Mouse (Mus musculus): ENCODE data around the gene Slc9a5. TPM values are rescaled to one million over a fixed set of nuclear protein-coding genes. Genes with fewer than 3 reads are reported as not detected.

Gene Slc9a5
- 5.8 and 11.7 TPM in 2 replicates for total RNA-seq (2012; rRNA removed)

DNA sequence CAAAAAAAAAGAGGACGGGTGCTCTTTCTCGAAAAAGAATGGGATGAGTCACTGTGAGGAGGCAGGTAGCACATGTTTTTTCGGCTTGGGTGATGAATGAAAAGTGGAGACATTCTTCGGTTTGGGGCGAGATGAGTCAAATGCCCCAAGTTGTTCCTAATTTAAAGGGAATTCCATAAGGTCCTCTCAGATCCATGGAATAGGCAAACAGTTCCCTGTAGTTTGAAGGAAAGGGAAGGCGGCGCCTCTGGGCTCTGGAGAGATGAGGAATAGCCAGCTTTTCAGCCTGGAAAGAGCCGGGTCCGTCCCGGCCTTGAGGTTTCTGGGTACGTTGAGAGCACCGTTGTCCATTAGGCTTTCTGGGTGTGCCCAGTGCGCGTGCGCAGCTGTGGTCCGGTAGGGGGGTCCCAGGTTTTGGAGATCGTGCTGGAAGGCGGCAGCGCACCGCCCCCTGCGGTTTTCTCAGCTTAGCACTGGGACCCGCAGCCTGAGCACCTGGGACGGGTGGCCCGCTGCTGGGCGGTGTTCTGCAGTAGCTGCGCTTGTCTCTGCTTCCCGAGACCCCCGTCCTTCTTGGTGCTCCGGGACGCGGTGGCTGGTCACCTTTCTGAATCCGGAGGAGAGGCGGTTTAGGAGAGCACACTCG, at the start of gene Slc9a5:
Slc9a5 (plus strand) TSS at position 394 of the 646 bp plus-strand sequence.
- no peaks in the 10 kb centered on the region for H3K9me3 ChIP-seq (ENCODE audit: control insufficient read depth, insufficient read depth, low read depth, low read length)
- peak within 1 kb of the TSS; percentile 86 to 90 for H3K4me3 ChIP-seq (ENCODE audit: insufficient read depth in 1 of 2, low read depth in 1 of 2, low read length in 2 of 2, poor library complexity in 1 of 2, severe bottlenecking in 1 of 2)
- DNase-seq (ENCODE audit: low read depth, low spot score): no peak
- H3K36me3 ChIP-seq (ENCODE audit: control insufficient read depth, insufficient read depth, low read length, poor library complexity, severe bottlenecking): no peaks in the 10 kb centered on the region
- peak within 1 kb of the TSS; percentile 24; the same call in 1 of the 2 replicates for H3K27ac ChIP-seq (ENCODE audit: insufficient read depth, low read depth, low read length, poor library complexity, severe bottlenecking)
- no peak for TF ChIP-seq HCFC1 (IDR thresholded peaks at IDR 0.05; ENCODE audit: borderline replicate concordance, insufficient read depth, low read length)
- no peak for TF ChIP-seq CHD2 (IDR thresholded peaks at IDR 0.05; ENCODE audit: low read depth, low read length)
- TF ChIP-seq MAFK (IDR thresholded peaks at IDR 0.05; ENCODE audit: insufficient read depth, low read depth, low read length): no peak
- TF ChIP-seq ZC3H11A (IDR thresholded peaks at IDR 0.05; ENCODE audit: borderline replicate concordance, low read depth, low read length): no peak
- peaks cover 0 to 7% of the 10 kb centered on the region in 2 experiments; a peak in 3 of 4 replicates for H3K4me1 ChIP-seq (ENCODE audit: control insufficient read depth in 2 of 2, insufficient read depth in 2 of 2, low read length in 2 of 2, poor library complexity in 1 of 2)
- in situ Hi-C loops (cut with MboI; ENCODE audit: low sequenced_read_pairs in 2 of 2, unreplicated experiment in 2 of 2): no loop called here
- peak within 1 kb of the TSS; percentile 79 for H3K9ac ChIP-seq (ENCODE audit: insufficient read depth, low read depth, low read length, poor library complexity, severe bottlenecking)

DNA sequence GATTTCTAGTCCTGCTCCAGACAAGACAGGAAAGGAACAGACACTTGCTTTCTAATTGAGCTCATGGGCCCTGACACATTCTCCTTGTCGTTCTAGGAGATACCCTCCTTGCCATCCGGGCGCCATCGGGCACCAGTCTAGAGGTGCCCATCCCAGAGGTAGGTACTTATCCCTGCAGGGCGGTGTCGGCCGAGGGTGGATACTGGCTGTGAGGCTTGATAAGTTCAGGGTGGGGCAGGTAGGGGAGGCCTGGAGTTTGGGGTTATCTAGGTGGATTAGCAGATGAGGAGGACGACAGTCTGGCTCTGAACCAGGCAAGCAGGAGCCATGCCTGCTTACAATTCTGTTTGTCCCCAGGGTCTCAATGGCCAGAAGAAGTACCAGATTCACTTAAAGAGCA, 48.7 kb upstream of the Slc9a5 start:
- Histone ChIP-seq H3K9ac (ENCODE audit: insufficient read depth, low read depth, low read length, poor library complexity, severe bottlenecking) (no peak overlapping the region), H3K36me3 (ENCODE audit: control insufficient read depth, insufficient read depth, low read length, poor library complexity, severe bottlenecking) (peaks cover 48% of the 10 kb centered on the region), H3K4me3 (ENCODE audit: insufficient read depth in 1 of 2, low read depth in 1 of 2, low read length in 2 of 2, poor library complexity in 1 of 2, severe bottlenecking in 1 of 2) (no peak overlapping the region), H3K9me3 (ENCODE audit: control insufficient read depth, insufficient read depth, low read depth, low read length) (no peaks in the 10 kb centered on the region), H3K4me1 (ENCODE audit: control insufficient read depth in 2 of 2, insufficient read depth in 2 of 2, low read length in 2 of 2, poor library complexity in 1 of 2) (peaks cover 2 to 28% of the 10 kb centered on the region in 2 experiments; a peak in 2 of 4 replicates), H3K27ac (ENCODE audit: insufficient read depth, low read depth, low read length, poor library complexity, severe bottlenecking) (no peak overlapping the region)
- no peak for DNase-seq (ENCODE audit: low read depth, low spot score)
- in situ Hi-C loops (cut with MboI; ENCODE audit: low sequenced_read_pairs in 2 of 2, unreplicated experiment in 2 of 2): no loop called here
- TF ChIP-seq HCFC1 (IDR thresholded peaks at IDR 0.05; ENCODE audit: borderline replicate concordance, insufficient read depth, low read length): no peak
- TF ChIP-seq ZNF384 (IDR thresholded peaks at IDR 0.05; ENCODE audit: low read depth, low read length): no peak
- no peak for TF ChIP-seq MAFK (IDR thresholded peaks at IDR 0.05; ENCODE audit: insufficient read depth, low read depth, low read length)
- no peak for TF ChIP-seq ZC3H11A (IDR thresholded peaks at IDR 0.05; ENCODE audit: borderline replicate concordance, low read depth, low read length)
- TF ChIP-seq CHD2 (IDR thresholded peaks at IDR 0.05; ENCODE audit: low read depth, low read length): no peak

GRCm38 (mm10) chr8:105303396-105303795, 45.2 kb upstream of the Slc9a5 start:
- no peaks in the 10 kb centered on the region for H3K9me3 ChIP-seq (ENCODE audit: control insufficient read depth, insufficient read depth, low read depth, low read length)
- H3K4me1 ChIP-seq (ENCODE audit: control insufficient read depth in 2 of 2, insufficient read depth in 2 of 2, low read length in 2 of 2, poor library complexity in 1 of 2): peaks cover 0 to 19% of the 10 kb centered on the region in 2 experiments; a peak in 2 of 4 replicates
- in situ Hi-C loops (cut with MboI; ENCODE audit: low sequenced_read_pairs in 2 of 2, unreplicated experiment in 2 of 2): no loop called here
- TF ChIP-seq MAFK (IDR thresholded peaks at IDR 0.05; ENCODE audit: insufficient read depth, low read depth, low read length): no peak
- TF ChIP-seq ZC3H11A (IDR thresholded peaks at IDR 0.05; ENCODE audit: borderline replicate concordance, low read depth, low read length): no peak
- TF ChIP-seq ZNF384 (IDR thresholded peaks at IDR 0.05; ENCODE audit: low read depth, low read length): no peak
- TF ChIP-seq CHD2 (IDR thresholded peaks at IDR 0.05; ENCODE audit: low read depth, low read length): no peak
- TF ChIP-seq HCFC1 (IDR thresholded peaks at IDR 0.05; ENCODE audit: borderline replicate concordance, insufficient read depth, low read length): no peak
- peaks cover 60% of the 10 kb centered on the region for H3K36me3 ChIP-seq (ENCODE audit: control insufficient read depth, insufficient read depth, low read length, poor library complexity, severe bottlenecking)
- H3K27ac ChIP-seq (ENCODE audit: insufficient read depth, low read depth, low read length, poor library complexity, severe bottlenecking): peak overlapping the region; percentile 27; the same call in 1 of the 2 replicates
- no peak overlapping the region for H3K9ac ChIP-seq (ENCODE audit: insufficient read depth, low read depth, low read length, poor library complexity, severe bottlenecking)
- DNase-seq (ENCODE audit: low read depth, low spot score): no peak
- H3K4me3 ChIP-seq (ENCODE audit: insufficient read depth in 1 of 2, low read depth in 1 of 2, low read length in 2 of 2, poor library complexity in 1 of 2, severe bottlenecking in 1 of 2): no peak overlapping the region

- Histone ChIP-seq H3K4me1 (ENCODE audit: control insufficient read depth in 2 of 2, insufficient read depth in 2 of 2, low read length in 2 of 2, poor library complexity in 1 of 2) (peaks cover 0 to 18% of the 10 kb centered on the region in 2 experiments; a peak in 2 of 4 replicates), H3K4me3 (ENCODE audit: insufficient read depth in 1 of 2, low read depth in 1 of 2, low read length in 2 of 2, poor library complexity in 1 of 2, severe bottlenecking in 1 of 2) (no peak overlapping the region), H3K27ac (ENCODE audit: insufficient read depth, low read depth, low read length, poor library complexity, severe bottlenecking) (peak overlapping the region; percentile 27; the same call in 1 of the 2 replicates), H3K9ac (ENCODE audit: insufficient read depth, low read depth, low read length, poor library complexity, severe bottlenecking) (no peak overlapping the region), H3K36me3 (ENCODE audit: control insufficient read depth, insufficient read depth, low read length, poor library complexity, severe bottlenecking) (peaks cover 62% of the 10 kb centered on the region), H3K9me3 (ENCODE audit: control insufficient read depth, insufficient read depth, low read depth, low read length) (no peaks in the 10 kb centered on the region)
- TF ChIP-seq ZNF384 (IDR thresholded peaks at IDR 0.05; ENCODE audit: low read depth, low read length) (no peak), HCFC1 (IDR thresholded peaks at IDR 0.05; ENCODE audit: borderline replicate concordance, insufficient read depth, low read length) (no peak), ZC3H11A (IDR thresholded peaks at IDR 0.05; ENCODE audit: borderline replicate concordance, low read depth, low read length) (no peak), CHD2 (IDR thresholded peaks at IDR 0.05; ENCODE audit: low read depth, low read length) (no peak)
- DNase-seq (ENCODE audit: low read depth, low spot score): no peak
- in situ Hi-C loops (cut with MboI; ENCODE audit: low sequenced_read_pairs in 2 of 2, unreplicated experiment in 2 of 2): no loop called here
Observed at GRCm38 (mm10) chr8:105303874-105304273, 44.8 kb upstream of the Slc9a5 start.
